Mouse (Mus musculus): ENCODE data around the gene Pcolce2. TPM values are rescaled to one million over a fixed set of nuclear protein-coding genes. Genes with fewer than 3 reads are reported as not detected.
A peak's percentile ranks its signal among the peaks of the same experiment; 100 is the strongest.

Gene Pcolce2
- total and polyA plus RNA-seq, 3 experiments: not detected

GRCm38 (mm10) chr9:95692823-95693222 is 55.4 kb downstream of the Pcolce2 start:
- no peaks in the 10 kb centered on the region; a peak in 1 of 4 replicates for H3K27me3 ChIP-seq (ENCODE audit: control insufficient read depth in 1 of 2, insufficient read depth in 2 of 2, low read length in 2 of 2)
- H3K4me1 ChIP-seq (ENCODE audit: control insufficient read depth in 1 of 2, insufficient read depth in 2 of 2, low read length in 2 of 2): peaks cover 2 to 4% of the 10 kb centered on the region in 2 experiments; a peak in 3 of 4 replicates
- TF ChIP-seq NELFE (IDR thresholded peaks at IDR 0.05; ENCODE audit: low read depth, low read length): no peak
- no peak for TF ChIP-seq E2F4 (IDR thresholded peaks at IDR 0.05; ENCODE audit: borderline replicate concordance, low read depth, low read length)
- TF ChIP-seq CHD1 (IDR thresholded peaks at IDR 0.05; ENCODE audit: low read depth, low read length): no peak
- no peak for TF ChIP-seq BHLHE40 (IDR thresholded peaks at IDR 0.05; ENCODE audit: borderline replicate concordance, low read depth, low read length)
- no peak for TF ChIP-seq HCFC1 (IDR thresholded peaks at IDR 0.05; ENCODE audit: low read depth, low read length)
- TF ChIP-seq MAZ (IDR thresholded peaks at IDR 0.05; ENCODE audit: low read depth, low read length): no peak
- no peak for TF ChIP-seq ELF1 (IDR thresholded peaks at IDR 0.05; ENCODE audit: low read depth, low read length)
- no peak for TF ChIP-seq CHD2 (IDR thresholded peaks at IDR 0.05; ENCODE audit: low read length)
- no peak overlapping the region for H3K27ac ChIP-seq (ENCODE audit: control insufficient read depth, low read depth, low read length)
- no peaks in the 10 kb centered on the region for H3K36me3 ChIP-seq (ENCODE audit: control insufficient read depth in 1 of 2, insufficient read depth in 2 of 2, low read length in 2 of 2)
- DNase-seq (ENCODE audit: low read depth, low spot score): no peak
- no peak overlapping the region for H3K9ac ChIP-seq (ENCODE audit: control insufficient read depth, low read depth, low read length, poor library complexity, severe bottlenecking)
- no peak overlapping the region for H3K4me3 ChIP-seq (ENCODE audit: control insufficient read depth in 1 of 2, insufficient read depth in 1 of 2, low read depth in 2 of 2, low read length in 2 of 2)
- no peaks in the 10 kb centered on the region for H3K9me3 ChIP-seq (replicated peaks; ENCODE audit: insufficient read depth, low read length)
- H3K79me2 ChIP-seq (ENCODE audit: control insufficient read depth, insufficient read depth, low read length, poor library complexity): no peaks in the 10 kb centered on the region; the same call in 1 of the 2 replicates

- Histone ChIP-seq H3K9ac (ENCODE audit: control insufficient read depth, low read depth, low read length, poor library complexity, severe bottlenecking) (peak overlapping the region; percentile 64), H3K4me3 (ENCODE audit: control insufficient read depth in 1 of 2, insufficient read depth in 1 of 2, low read depth in 2 of 2, low read length in 2 of 2) (peak overlapping the region; percentile 82 to 90), H3K79me2 (ENCODE audit: control insufficient read depth, insufficient read depth, low read length, poor library complexity) (no peaks in the 10 kb centered on the region; the same call in 1 of the 2 replicates), H3K4me1 (ENCODE audit: control insufficient read depth in 1 of 2, insufficient read depth in 2 of 2, low read length in 2 of 2) (peaks cover 2 to 4% of the 10 kb centered on the region in 2 experiments; a peak in 3 of 4 replicates), H3K27me3 (ENCODE audit: control insufficient read depth in 1 of 2, insufficient read depth in 2 of 2, low read length in 2 of 2) (no peaks in the 10 kb centered on the region; a peak in 1 of 4 replicates), H3K36me3 (ENCODE audit: control insufficient read depth in 1 of 2, insufficient read depth in 2 of 2, low read length in 2 of 2) (no peaks in the 10 kb centered on the region), H3K9me3 (replicated peaks; ENCODE audit: insufficient read depth, low read length) (no peaks in the 10 kb centered on the region), H3K27ac (ENCODE audit: control insufficient read depth, low read depth, low read length) (no peak overlapping the region)
- DNase-seq (ENCODE audit: low read depth, low spot score): peak; percentile 60
- 0 out of 2 replicates have a peak, but pooled peaks have one; percentile 11 for TF ChIP-seq SMC3 (IDR thresholded peaks at IDR 0.05; ENCODE audit: low read depth, low read length)
- 0 out of 2 replicates have a peak, but pooled peaks have one; percentile 27 for TF ChIP-seq TCF12 (IDR thresholded peaks at IDR 0.05; ENCODE audit: low read depth, low read length)
- TF ChIP-seq ZNF384 (IDR thresholded peaks at IDR 0.05; ENCODE audit: low read depth, low read length): 0 out of 2 replicates have a peak, but pooled peaks have one; percentile 1
- TF ChIP-seq MXI1 (IDR thresholded peaks at IDR 0.05; ENCODE audit: low read depth, low read length): peak; percentile 94
- TF ChIP-seq MAFK (IDR thresholded peaks at IDR 0.05; ENCODE audit: borderline replicate concordance, low read depth, low read length): no peak
Observed at GRCm38 (mm10) chr9:95693528-95694100, 56.2 kb downstream of the Pcolce2 start.

- TF ChIP-seq ZNF384 (IDR thresholded peaks at IDR 0.05; ENCODE audit: low read depth, low read length) (peak; percentile 4; the same call in 1 of the 2 replicates), SMC3 (IDR thresholded peaks at IDR 0.05; ENCODE audit: low read depth, low read length) (no peak)
- Histone ChIP-seq H3K4me3 (ENCODE audit: control insufficient read depth in 1 of 2, insufficient read depth in 1 of 2, low read depth in 2 of 2, low read length in 2 of 2) (peak overlapping the region; percentile 82 to 90), H3K9ac (ENCODE audit: control insufficient read depth, low read depth, low read length, poor library complexity, severe bottlenecking) (peak overlapping the region; percentile 64)
Observed at GRCm38 (mm10) chr9:95694526-95694925, 57.1 kb downstream of the Pcolce2 start.

More at GRCm38 (mm10) chr9:95694526-95694925, 57.1 kb downstream of the Pcolce2 start:
- Histone ChIP-seq H3K36me3 (ENCODE audit: control insufficient read depth in 1 of 2, insufficient read depth in 2 of 2, low read length in 2 of 2) (no peaks in the 10 kb centered on the region), H3K27ac (ENCODE audit: control insufficient read depth, low read depth, low read length) (no peak overlapping the region), H3K79me2 (ENCODE audit: control insufficient read depth, insufficient read depth, low read length, poor library complexity) (no peaks in the 10 kb centered on the region; the same call in 1 of the 2 replicates), H3K9me3 (replicated peaks; ENCODE audit: insufficient read depth, low read length) (no peaks in the 10 kb centered on the region), H3K27me3 (ENCODE audit: control insufficient read depth in 1 of 2, insufficient read depth in 2 of 2, low read length in 2 of 2) (no peaks in the 10 kb centered on the region; a peak in 1 of 4 replicates), H3K4me1 (ENCODE audit: control insufficient read depth in 1 of 2, insufficient read depth in 2 of 2, low read length in 2 of 2) (peaks cover 2 to 4% of the 10 kb centered on the region in 2 experiments; a peak in 3 of 4 replicates)
- peak; percentile 53 for DNase-seq (ENCODE audit: low read depth, low spot score)

Measured in MEL (cell line).